Mouse (Mus musculus) MEL-GATA-1-ER (cell line): ENCODE data around the gene Pnpla5.
"Not testable (repeated sequence)": the region's sequence is repeated elsewhere in the genome, so short reads cannot be mapped to it uniquely, and the experiment has no call there.

Experiments
- DNase-seq: peaks from one replicate; pipeline ENCODE4 v3.0.0-alpha.2; 2012; ENCODE audit warnings: low read depth; ENCODE audit errors: extremely low read depth

The Pnpla5 gene

GRCm38 (mm10) chr15:84120612-84121011 is 2.4 kb downstream of the Pnpla5 start:
- no peak for DNase-seq

- no peak for DNase-seq
Measured at GRCm38 (mm10) chr15:84116466-84116865, 6.5 kb downstream of the Pnpla5 start.

- DNase-seq: no peak
Measured at GRCm38 (mm10) chr15:84115727-84116126, 7.2 kb downstream of the Pnpla5 start.

GRCm38 (mm10) chr15:84113873-84114272 is 9.1 kb downstream of the Pnpla5 start:
- no peak for DNase-seq

- no peak for DNase-seq
Measured at GRCm38 (mm10) chr15:84108899-84109298, 14.1 kb downstream of the Pnpla5 start.

- DNase-seq: no peak
Measured at GRCm38 (mm10) chr15:84105924-84106500, 17.0 kb downstream of the Pnpla5 start.

- DNase-seq: no peak
Measured at GRCm38 (mm10) chr15:84105105-84105923, 17.7 kb downstream of the Pnpla5 start, which contains the start of gene Sult4a1. TSS of gene Sult4a1 (minus strand) at chr15:84105754.

- no peak for DNase-seq
Measured at GRCm38 (mm10) chr15:84104626-84105025, 18.3 kb downstream of the Pnpla5 start.

GRCm38 (mm10) chr15:84097536-84097935 is 25.4 kb downstream of the Pnpla5 start:
- DNase-seq: not testable (repeated sequence)

- DNase-seq: no peak
Measured at GRCm38 (mm10) chr15:84096051-84096450, 26.9 kb downstream of the Pnpla5 start.

GRCm38 (mm10) chr15:84094921-84095320 is 28.1 kb downstream of the Pnpla5 start:
- DNase-seq: no peak

- no peak for DNase-seq
Measured at GRCm38 (mm10) chr15:84086775-84087174, 36.2 kb downstream of the Pnpla5 start.

- no peak for DNase-seq
Measured at GRCm38 (mm10) chr15:84086364-84086763, 36.6 kb downstream of the Pnpla5 start.

- DNase-seq: no peak
Measured at GRCm38 (mm10) chr15:84080069-84080468, 42.9 kb downstream of the Pnpla5 start.

GRCm38 (mm10) chr15:84079519-84079918 is 43.5 kb downstream of the Pnpla5 start:
- DNase-seq: no peak

- DNase-seq: no peak
Measured at GRCm38 (mm10) chr15:84078667-84079066, 44.3 kb downstream of the Pnpla5 start.

- no peak for DNase-seq
Measured at GRCm38 (mm10) chr15:84077151-84077550, 45.8 kb downstream of the Pnpla5 start.

- no peak for DNase-seq
Measured at GRCm38 (mm10) chr15:84074705-84075185, 48.2 kb downstream of the Pnpla5 start.

- DNase-seq: no peak
Measured at GRCm38 (mm10) chr15:84073911-84074704, 48.9 kb downstream of the Pnpla5 start.

GRCm38 (mm10) chr15:84073058-84073457 is 49.9 kb downstream of the Pnpla5 start:
- no peak for DNase-seq

- DNase-seq: no peak
Measured at GRCm38 (mm10) chr15:84072226-84072625, 50.7 kb downstream of the Pnpla5 start.
